Mouse (Mus musculus) frontal cortex, postnatal 36 days (tissue): ENCODE results near the gene B3galt5.

ENCODE experiments used
- DNase-seq, 2 experiments: peaks; one replicate each; pipeline ENCODE4 v3.0.0; 2022; ENCODE audit warnings: low spot score in 2 of 2

The B3galt5 gene

DNA sequence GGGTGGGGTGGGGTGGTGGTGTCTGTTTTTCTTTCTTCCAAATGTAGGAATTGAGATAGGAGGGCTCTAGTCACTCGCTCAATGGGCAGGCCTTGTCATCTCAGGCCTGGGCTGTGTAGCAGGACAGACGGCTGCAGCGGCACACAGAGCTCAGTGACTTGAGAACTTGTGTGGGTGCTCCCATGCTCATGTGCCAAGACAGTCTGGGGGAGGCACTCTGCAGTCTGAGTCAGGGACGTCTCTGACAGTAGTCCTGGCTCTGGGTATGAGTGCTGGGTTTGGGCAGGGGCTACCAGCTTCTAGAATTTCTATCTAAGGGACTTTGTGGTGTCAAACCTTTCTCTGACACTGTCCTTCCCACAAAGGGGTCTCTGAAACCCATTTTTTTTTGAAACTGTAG, 106.3 kb downstream of the B3galt5 start:
- DNase-seq: peak in 1 of 2 experiments; percentile 15

- peak; percentile 84 to 85 for DNase-seq
These were observed 109.5 kb downstream of the B3galt5 start for GRCm38 (mm10) chr16:96345117-96345516.

DNA sequence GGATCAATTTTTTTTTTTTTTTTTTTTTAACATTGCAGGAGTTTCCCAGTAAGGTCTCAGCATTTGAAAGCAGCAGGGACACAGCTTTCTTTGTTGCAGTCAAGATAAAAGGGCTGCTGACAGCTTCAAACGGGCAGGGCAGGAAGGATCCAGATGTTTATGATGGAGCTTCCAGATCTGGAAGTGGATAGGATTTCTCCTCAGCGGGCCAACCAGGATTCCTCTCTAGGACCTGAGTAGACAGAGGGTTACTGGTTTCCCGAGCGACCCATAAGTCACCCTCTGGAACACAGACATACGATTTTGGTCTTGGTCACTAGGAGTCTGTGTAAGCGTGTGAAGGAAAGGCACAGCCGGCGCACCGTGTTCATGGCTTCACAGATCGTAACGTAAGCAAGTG, 112.5 kb downstream of the B3galt5 start:
- DNase-seq: no peak

DNA sequence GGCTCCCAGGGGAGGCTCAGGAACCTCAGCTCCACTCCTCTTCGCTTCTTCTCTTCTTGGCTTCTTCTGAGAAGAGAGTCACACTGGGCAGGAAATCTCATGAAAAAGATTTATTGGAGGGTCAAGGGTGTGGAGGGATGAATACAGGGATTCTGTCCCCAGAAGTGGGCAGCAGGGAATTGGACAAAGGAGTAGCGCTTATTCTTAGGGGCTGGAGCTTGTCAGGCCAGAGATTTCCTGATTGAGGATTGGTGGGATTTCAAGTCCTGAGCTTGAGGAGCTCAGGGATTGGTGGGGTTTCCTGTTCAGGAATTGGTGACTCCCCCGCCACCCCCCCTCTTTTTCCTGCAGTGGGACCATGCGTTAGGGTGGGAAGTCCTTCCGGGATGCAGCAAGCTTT, 113.2 kb downstream of the B3galt5 start:
- no peak for DNase-seq

DNA sequence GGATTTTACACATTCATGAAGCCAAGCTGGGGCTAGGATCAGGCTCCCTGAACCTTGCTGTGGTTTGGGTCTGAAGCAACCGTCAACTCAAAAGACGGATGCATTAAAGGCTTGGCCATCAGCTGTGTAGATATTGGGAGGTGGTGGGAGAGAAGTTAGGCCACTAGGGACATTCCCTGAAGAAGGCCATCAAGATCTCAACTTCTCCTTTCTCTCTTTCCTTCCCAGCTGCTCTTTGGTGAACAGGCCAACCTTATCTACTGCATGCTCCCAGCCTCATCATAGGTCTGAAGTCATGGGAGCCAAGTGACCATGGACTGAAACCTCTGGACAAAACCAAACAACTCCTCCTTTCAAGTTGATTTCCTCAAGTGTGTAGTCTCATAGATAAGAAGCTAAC, 115.9 kb downstream of the B3galt5 start:
- DNase-seq: no peak

DNA sequence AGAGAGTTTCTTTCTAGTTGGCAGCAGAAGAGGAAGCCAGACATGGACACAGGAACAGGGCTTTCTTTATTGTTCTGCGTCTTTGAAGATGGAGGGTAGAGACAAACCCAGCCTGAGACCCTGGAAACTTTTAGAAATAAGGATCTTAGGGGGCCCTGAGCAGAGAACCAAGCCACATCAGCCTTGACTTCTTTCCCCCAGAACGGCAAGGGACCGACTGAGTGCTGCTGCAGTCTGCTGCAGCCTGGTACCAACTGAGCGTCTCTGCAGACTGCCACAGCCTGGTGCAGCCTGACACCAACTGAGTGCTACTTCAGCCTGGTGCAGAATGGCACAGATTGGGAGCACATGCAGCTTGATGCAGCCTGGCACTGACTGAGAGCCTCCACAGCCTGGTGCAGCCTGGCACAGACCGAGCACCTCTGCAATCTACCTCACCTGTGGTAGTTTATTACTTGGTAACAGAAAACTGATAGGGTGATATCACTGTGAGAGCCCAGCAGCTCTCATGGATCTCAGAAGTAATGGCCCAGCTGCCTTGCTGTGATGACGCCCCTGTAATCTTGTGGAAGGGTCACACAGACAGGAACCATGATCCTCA, 117.8 kb downstream of the B3galt5 start:
- DNase-seq: no peak

GRCm38 (mm10) chr16:96353996-96354395, 118.4 kb downstream of the B3galt5 start:
- DNase-seq: no peak

DNA sequence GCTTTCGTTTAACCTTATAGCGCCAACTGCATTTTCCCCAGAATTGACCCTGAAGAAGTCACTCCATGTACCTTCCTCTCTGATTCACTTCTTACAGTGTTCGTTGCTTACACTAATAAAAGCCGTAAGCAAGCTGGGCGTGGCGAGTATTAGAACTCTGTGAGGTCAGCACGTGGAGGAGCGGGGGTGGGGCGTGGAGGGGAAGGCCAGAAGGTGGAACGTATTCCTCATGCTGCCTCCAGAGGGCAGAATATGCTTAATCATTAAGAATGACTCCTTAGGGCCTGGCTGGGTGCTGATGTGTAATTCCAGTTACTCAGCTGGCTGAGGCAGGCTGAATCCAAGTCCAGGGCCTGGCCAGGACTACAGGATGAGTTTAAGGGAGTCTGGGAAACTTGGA, 122.3 kb downstream of the B3galt5 start:
- peak; percentile 9 to 21 for DNase-seq

DNA sequence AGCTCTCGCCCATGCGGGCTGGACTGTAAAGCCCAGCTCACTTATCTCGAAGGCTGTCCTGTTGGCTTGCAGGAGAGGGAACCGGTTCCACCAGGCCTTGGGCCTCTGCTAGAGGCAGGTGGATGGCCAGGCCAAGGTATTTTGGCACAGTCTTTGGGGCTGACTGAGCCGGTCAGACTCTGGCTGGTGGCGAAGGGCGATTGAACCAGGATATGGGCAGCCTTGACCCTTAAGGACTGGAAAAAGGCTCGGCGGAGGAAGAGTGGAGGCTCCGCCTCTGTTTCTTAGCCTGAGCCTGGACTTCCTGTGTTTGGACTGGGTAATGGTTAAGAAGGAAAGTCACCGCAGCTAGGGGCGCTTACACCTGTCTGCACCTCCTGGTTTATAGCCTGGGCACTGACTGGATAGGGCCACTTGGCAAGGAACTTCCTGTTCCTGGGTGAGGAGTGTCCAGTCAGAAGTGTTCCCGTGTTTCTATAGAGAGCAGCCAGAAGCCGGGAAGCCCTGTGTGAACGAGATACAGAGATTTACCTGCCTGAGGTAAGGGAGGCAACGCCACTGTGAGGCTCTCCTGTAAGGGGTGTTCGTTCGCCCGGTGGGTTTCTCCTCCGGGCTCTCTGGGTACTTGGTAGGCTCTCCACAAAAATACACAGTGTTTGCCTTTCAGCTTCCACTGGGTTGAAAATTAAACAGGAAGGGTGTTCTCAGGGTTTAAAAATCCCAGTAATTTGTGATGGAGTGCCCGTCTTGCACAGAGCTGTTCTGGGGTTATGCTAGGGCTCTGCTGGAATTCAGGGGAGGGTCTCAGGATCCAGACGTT, 125.9 kb downstream of the B3galt5 start:
- DNase-seq: no peak

GRCm38 (mm10) chr16:96362873-96363272, 127.3 kb downstream of the B3galt5 start:
- no peak for DNase-seq

DNA sequence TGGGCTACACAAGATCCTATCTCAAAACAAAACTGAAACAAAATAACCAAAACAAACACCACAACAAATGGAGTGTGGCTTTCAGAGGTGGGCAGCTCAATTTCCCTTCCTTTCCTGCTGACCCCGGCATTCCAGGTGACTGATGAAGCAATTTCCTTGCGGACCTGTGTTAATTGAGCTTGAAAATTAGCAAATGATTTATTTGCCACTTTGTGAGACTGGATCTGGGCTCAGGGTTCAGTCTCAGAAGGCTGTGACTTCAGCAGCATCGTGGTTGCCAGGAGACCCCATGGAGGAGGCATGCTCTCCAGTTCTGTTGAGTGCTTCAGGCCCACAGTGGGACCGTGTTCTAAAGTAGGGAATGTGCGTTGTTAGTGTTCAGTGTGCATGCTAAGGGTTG, 127.7 kb downstream of the B3galt5 start:
- no peak for DNase-seq

- DNase-seq: no peak
These were observed 129.3 kb downstream of the B3galt5 start for GRCm38 (mm10) chr16:96364870-96365269.
